Mouse (Mus musculus): Measurements from ENCODE around the gene Slc22a28.
"Not testable (repeated sequence)": the region's sequence is repeated elsewhere in the genome, so short reads cannot be mapped to it uniquely, and the experiment has no call there.

Gene Slc22a28

GRCm38 (mm10) chr19:8131881-8132280, at the start of gene Slc22a28:
Slc22a28 (minus strand) TSS chr19:8131982.
- in situ Hi-C loops (cut with MboI; ENCODE audit: low pct_unique_long_range_greater_than_20kb in 1 of 2, low sequenced_read_pairs in 2 of 2, unreplicated experiment in 1 of 2), result not testable (repeated sequence)

GRCm38 (mm10) chr19:8148787-8149523, 17.2 kb upstream of the Slc22a28 start:
- in situ Hi-C loops (cut with MboI; ENCODE audit: low pct_unique_long_range_greater_than_20kb in 1 of 2, low sequenced_read_pairs in 2 of 2, unreplicated experiment in 1 of 2), result no loop called here

- in situ Hi-C loops (cut with MboI; ENCODE audit: low pct_unique_long_range_greater_than_20kb in 1 of 2, low sequenced_read_pairs in 2 of 2, unreplicated experiment in 1 of 2), result not testable (repeated sequence)
These were observed 10.9 kb upstream of the Slc22a28 start for GRCm38 (mm10) chr19:8142716-8143115.

DNA sequence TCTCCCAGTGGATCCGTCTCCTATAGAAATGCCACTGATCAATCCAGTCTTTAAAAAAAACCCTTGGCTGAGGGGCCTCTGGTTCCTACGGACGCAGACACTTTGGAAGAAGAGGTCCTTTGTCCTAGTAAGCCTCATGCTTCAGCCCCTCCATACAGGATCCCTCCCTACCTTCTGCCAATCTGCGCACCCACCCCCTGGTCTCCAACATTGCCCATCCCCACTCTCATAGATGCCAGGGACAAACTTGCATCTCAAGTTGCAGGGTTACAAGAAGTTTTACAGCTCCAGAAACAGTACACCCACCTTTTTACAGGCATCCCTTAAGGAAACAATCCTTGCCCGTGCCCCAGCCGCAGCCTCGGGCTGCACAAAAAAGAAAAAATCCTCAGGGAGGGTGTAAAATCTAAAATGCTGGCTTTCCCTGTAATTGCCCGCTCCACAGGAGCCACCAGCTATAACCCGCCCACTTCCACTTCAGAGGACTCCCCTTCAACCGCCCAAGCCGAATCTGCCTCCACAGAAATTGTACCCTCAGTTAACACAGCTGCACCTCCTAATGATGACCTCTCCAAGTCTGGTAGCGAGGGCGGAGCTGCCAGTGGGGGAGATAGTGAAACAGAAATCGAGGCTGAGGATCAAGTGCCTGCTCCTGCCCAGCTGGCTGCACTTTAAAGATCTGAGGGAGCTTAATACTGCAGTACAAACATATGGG, 2.5 kb upstream of the Slc22a28 start:
- in situ Hi-C loops (cut with MboI; ENCODE audit: low pct_unique_long_range_greater_than_20kb in 1 of 2, low sequenced_read_pairs in 2 of 2, unreplicated experiment in 1 of 2), result not testable (repeated sequence)

DNA sequence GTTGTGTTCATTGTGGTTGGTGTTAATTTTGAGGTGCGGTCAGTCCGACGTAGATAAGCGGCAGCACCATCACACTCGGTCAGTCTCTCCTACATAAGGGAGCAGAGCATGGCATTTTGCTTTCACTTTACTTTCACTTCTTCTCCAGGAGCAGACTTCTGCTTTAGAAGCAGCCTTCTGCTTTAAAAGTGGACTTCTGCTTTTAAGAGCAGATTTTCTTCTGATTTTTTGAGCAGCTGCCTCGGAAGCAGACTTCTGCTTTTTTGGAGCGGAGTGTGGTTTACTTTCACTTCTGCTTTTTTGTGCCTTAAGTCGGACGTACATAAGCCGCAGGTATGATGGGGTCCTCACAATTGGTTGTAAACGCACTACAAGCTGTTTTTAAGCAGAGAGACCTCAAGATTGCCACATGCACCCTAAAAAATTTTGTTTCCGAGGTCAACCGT, 111.9 kb downstream of the Slc22a28 start:
- in situ Hi-C loops (cut with MboI; ENCODE audit: low pct_unique_long_range_greater_than_20kb in 1 of 2, low sequenced_read_pairs in 2 of 2, unreplicated experiment in 1 of 2), result no loop called here

DNA sequence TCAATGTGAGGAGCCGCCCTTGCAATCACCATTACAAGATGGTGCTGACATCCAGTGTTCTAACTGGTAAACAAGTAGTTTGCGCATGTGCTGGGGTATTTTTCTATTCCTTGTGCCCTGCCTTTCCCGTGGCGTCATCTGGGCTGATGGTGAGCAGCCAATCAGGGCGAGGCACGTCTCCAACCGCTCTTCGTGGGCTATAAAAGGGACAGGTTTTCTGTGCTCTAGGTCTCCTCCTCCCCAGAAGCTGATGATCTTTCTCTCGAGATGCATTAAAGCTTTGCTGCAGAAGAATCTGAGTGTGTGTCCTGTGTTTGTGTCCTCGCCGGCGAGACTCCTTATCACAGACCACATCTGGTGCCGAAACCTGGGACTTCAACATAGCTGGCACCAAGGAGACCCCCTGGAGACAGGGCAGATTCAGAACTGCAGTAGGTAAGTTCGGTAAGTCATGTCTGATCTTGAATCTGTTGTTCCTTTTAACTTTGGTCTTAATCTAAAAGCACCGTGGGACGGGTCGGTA, 112.4 kb downstream of the Slc22a28 start:
- in situ Hi-C loops (cut with MboI; ENCODE audit: low pct_unique_long_range_greater_than_20kb in 1 of 2, low sequenced_read_pairs in 2 of 2, unreplicated experiment in 1 of 2), result not testable (repeated sequence)

DNA sequence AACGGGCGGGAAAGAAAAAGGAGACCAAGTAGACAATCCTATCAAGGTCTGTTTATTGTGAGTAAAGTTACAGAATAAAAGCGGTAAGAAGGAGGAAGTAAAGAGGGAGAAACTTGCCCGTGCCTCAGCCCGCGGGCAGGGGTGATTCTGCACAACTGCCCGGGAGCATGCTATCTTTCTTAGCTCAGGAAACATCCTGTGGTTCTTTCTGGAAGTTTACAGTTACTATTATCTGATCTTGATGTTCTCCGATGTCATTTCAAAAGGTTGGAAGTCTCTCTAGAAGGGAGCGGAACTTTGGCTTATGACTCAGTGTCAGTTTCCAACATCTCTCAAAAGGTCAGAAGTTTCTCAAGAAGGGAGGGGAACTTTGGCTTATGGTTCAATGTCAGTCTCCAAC, 113.2 kb downstream of the Slc22a28 start:
- in situ Hi-C loops (cut with MboI; ENCODE audit: low pct_unique_long_range_greater_than_20kb in 1 of 2, low sequenced_read_pairs in 2 of 2, unreplicated experiment in 1 of 2), result not testable (repeated sequence)

Measured in mouse embryonic stem cell (cell line).